Mouse (Mus musculus): ENCODE results near the gene Dctd.
"Not testable (repeated sequence)": the region's sequence is repeated elsewhere in the genome, so short reads cannot be mapped to it uniquely, and the experiment has no call there.

Gene Dctd

GRCm38 (mm10) chr8:48146449-48146848 lies 47.6 kb downstream of the Dctd start:
- no peak for DNase-seq

- no peak for DNase-seq
Observed at GRCm38 (mm10) chr8:48152062-48152738, 53.3 kb downstream of the Dctd start.

- peak in 1 of 2 experiments; percentile 9 for DNase-seq
Observed at GRCm38 (mm10) chr8:48153360-48154121, 54.6 kb downstream of the Dctd start.

GRCm38 (mm10) chr8:48157718-48158117 lies 58.8 kb downstream of the Dctd start:
- DNase-seq, result no peak

- DNase-seq, result no peak
Observed at GRCm38 (mm10) chr8:48158560-48159217, 59.8 kb downstream of the Dctd start.

- DNase-seq, result no peak
Observed at GRCm38 (mm10) chr8:48177406-48177805, 78.5 kb downstream of the Dctd start.

GRCm38 (mm10) chr8:48177876-48178275 lies 79.0 kb downstream of the Dctd start:
- no peak for DNase-seq

- DNase-seq, result no peak
Observed at GRCm38 (mm10) chr8:48178993-48179392, 80.1 kb downstream of the Dctd start.

GRCm38 (mm10) chr8:48180146-48180545 lies 81.3 kb downstream of the Dctd start:
- DNase-seq, result not testable (repeated sequence)

GRCm38 (mm10) chr8:48181000-48181399 lies 82.1 kb downstream of the Dctd start:
- no peak for DNase-seq

- DNase-seq, result no peak
Observed at GRCm38 (mm10) chr8:48183758-48184157, 84.9 kb downstream of the Dctd start.

- DNase-seq, result no peak
Observed at GRCm38 (mm10) chr8:48188586-48188985, 89.7 kb downstream of the Dctd start.

GRCm38 (mm10) chr8:48195971-48196370 lies 97.1 kb downstream of the Dctd start:
- no peak for DNase-seq

GRCm38 (mm10) chr8:48199171-48199570 lies 100.3 kb downstream of the Dctd start:
- no peak for DNase-seq

- no peak for DNase-seq
Observed at GRCm38 (mm10) chr8:48202632-48203031, 103.7 kb downstream of the Dctd start.

All from lung, adult 18-20 months (tissue).